Mouse (Mus musculus): Measurements from ENCODE around the gene Fam205c.

The Fam205c gene

DNA sequence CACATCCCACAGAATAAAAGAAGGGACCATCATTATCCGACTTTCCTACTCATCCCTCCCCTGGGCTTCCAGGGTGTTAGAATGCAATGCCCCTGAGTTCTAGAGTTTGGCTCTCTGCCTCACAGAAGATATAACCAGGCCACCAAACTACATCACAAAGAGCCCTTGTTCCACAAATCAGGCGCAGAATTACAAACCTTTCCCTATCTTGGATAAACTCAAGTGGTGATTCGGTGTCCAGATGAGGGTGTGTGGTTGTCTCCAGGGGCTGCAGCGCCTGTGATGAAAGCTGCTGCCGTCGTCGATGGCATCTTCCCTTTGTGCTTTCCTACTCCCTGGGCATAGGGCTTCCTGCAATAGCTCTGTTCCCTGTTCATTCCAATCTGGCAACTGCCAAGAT lies at the start of gene Fam205c:
Gene Fam205c (minus strand): TSS at position 101 of the 400 bp plus-strand sequence.
- no peak for DNase-seq (ENCODE audit: low read depth, low spot score)

GRCm38 (mm10) chr4:42922461-42922860 lies 48.4 kb upstream of the Fam205c start:
- no peak for DNase-seq (ENCODE audit: low read depth, low spot score)

GRCm38 (mm10) chr4:42922056-42922455 lies 48.0 kb upstream of the Fam205c start:
- no peak for DNase-seq (ENCODE audit: low read depth, low spot score)

GRCm38 (mm10) chr4:42921536-42921935 lies 47.5 kb upstream of the Fam205c start:
- no peak for DNase-seq (ENCODE audit: low read depth, low spot score)

- DNase-seq (ENCODE audit: low read depth, low spot score), result no peak
These were observed 46.7 kb upstream of the Fam205c start for GRCm38 (mm10) chr4:42920726-42921125.

DNA sequence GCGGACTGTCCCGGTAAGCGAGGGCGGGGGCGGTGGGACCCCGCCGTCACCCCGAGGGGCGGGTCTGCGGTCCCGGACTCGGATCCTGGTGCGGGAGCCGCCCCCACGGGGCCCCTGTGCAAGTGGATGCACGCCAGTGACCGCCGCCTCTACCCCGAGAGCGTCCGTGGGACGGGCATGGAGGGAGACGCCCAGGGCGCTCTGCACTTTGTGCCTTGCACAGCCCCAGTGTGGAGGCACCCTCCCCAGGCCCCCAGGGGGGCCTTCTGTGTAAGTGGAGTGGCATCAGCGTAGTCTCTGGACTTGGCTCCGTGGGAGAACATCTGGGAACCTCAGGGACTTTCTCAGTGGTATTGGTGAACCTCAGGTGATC lies 43.4 kb upstream of the Fam205c start:
- no peak for DNase-seq (ENCODE audit: low read depth, low spot score)

GRCm38 (mm10) chr4:42916617-42917401 lies 42.8 kb upstream of the Fam205c start, which contains the start of gene Phf24:
Gene Phf24 (plus strand): TSS chr4:42916660.
- no peak for DNase-seq (ENCODE audit: low read depth, low spot score)

DNA sequence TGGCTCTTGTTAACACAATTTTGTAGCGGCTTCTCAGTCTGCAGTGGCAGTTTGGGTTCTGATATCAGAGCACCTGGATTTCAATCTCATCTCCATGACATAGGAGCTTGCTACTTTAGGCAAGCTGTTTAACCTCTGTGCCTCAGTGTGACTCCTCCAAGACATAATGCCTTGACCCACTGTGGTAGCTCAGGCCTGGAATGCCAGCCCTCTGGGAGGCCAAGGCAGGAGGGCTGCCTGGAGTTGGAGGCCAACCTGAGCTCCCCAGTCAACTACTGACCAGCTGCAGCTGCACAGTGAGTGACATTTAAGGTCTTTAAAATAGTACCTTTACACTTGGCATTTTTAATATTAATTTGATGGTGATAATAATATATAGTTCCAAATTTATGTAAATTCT lies 41.9 kb upstream of the Fam205c start:
- DNase-seq (ENCODE audit: low read depth, low spot score), result no peak

- DNase-seq (ENCODE audit: low read depth, low spot score), result no peak
These were observed 41.3 kb upstream of the Fam205c start for GRCm38 (mm10) chr4:42915311-42915710.

DNA sequence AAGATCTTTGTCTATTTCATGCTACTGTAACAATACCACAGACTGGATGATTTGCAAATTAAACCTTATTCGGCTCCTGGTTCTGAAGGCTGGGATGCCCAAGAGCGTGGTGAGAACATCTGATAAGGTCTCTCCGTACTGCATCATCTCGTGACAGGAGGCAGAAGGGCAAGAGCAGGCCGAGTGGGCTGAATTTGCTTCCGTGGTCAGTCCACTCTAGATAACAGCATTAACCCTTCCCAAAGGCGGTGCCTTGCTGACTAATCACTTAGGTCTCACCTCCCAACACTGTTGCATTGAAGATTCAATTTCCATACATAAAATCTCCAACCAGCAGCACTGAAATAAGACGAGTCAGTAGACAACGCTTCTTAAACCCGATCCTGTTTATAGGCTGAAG lies 39.4 kb upstream of the Fam205c start:
- DNase-seq (ENCODE audit: low read depth, low spot score), result no peak

DNA sequence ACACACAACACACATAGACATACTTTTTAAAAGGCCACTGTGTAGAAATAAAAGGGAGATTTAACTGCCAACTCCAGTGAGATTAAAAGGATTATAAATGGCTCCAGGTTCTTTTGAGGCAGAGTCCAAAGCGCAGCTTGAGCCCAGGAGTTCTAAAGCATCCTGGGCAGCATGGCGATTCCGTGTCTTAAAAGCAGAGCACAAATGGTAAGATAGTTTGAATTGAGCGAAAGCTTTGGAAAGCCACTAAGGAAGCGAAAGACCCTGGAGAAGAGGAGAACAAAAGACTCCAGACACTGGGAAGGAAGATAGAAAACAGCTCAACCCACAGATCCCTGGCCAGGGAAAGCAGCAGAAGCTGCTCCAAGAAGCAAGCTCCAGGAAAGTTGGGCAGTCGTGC lies 30.9 kb upstream of the Fam205c start:
- DNase-seq (ENCODE audit: low read depth, low spot score), result no peak

DNA sequence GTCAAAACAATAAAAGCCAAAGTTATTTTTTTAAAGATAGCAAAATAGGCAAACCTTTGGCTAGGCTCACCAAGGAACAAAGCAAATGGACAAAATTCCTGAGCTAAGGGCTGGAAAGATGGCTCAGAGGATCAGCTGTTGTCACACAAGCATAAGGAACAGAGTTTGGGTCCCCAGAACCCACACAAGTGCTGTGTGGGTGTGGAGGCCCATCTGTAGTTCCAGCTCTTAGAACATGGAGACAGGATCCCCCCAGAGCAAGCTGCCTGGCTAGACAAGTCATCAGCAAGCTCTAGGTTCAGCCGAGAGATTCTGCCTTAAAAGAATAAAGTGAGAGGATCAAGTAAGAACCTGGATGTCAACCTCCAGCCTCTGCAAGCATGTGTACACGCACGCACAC lies 30.5 kb upstream of the Fam205c start:
- no peak for DNase-seq (ENCODE audit: low read depth, low spot score)

DNA sequence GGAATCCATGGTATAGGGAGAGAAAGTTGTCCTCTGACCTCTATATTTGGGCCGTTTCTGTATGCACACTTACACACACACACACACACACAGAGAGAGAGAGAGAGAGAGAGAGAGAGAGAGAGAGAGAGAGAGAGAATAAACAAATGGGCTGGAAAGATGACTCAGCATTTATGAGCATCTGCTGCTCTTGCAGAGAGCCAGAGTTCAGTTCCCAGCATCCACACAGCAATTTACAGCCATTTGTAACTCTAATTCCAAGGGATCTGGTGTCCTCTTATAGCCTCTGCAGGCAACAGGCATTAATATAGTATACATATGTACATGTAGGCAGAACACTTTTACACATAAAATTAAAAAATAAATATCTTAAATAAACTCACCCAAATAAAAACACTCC lies 29.9 kb upstream of the Fam205c start:
- no peak for DNase-seq (ENCODE audit: low read depth, low spot score)

- no peak for DNase-seq (ENCODE audit: low read depth, low spot score)
These were observed 28.7 kb upstream of the Fam205c start for GRCm38 (mm10) chr4:42902730-42903129.

GRCm38 (mm10) chr4:42902174-42902573 lies 28.1 kb upstream of the Fam205c start:
- no peak for DNase-seq (ENCODE audit: low read depth, low spot score)

DNA sequence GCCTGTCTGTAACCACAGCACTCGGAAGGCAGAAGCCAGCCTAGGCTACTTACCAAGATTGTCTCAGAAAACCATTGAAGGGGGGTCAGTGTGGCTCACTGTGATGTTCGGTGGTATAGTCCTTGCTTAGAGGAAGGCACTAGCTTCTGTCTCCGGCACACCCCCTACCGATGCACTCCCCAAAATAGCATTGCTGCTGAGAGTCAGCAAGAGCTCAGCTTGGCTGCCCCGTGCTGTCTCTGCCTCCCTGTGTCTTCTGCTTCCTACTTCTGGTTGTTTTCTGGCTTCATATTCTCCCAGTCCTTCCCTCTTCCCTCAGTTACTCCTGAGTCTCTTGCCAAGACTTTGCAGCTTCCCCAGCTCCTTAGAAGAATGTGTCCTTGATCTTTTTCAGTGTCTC lies 26.8 kb upstream of the Fam205c start:
- DNase-seq (ENCODE audit: low read depth, low spot score), result no peak

- no peak for DNase-seq (ENCODE audit: low read depth, low spot score)
These were observed 24.9 kb upstream of the Fam205c start for GRCm38 (mm10) chr4:42898914-42899313.

DNA sequence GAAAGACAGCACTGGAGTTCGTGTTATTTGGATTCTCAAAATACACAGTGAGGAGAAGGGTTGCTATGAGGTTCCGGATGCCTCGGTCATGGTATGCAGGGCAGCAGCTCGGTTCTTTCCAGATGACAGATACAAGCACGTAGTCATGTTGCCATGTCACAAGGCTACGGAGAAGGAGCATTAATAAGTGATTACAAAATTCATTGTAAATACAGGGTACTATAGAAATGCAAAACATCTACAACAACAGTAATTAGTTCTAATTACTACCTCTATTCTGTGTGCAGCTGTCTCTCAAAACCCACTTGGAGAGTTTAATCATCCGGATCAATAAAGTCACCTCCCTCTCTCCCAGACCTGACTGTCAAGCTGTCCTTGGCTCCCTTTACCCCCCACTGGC lies 21.1 kb upstream of the Fam205c start:
- no peak for DNase-seq (ENCODE audit: low read depth, low spot score)

DNA sequence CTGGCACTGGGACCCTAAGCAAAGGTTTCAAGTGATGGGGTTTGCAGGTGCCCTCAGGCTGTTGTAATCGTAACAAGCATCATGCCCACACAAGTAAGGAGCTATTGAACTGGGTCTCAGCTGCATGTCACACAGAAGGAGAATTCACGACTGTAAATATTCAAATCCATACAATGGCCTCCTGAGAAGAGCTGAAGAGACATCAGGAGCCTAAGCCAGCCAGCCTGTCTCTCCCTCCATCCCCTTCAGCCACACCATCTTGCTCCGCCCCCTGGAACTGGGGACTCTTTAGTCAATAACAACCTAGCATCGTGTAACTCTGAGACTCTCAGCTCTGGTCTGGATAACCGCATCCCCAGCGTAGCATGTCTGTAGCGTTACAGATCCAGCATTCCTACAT lies 17.1 kb upstream of the Fam205c start:
- no peak for DNase-seq (ENCODE audit: low read depth, low spot score)

DNA sequence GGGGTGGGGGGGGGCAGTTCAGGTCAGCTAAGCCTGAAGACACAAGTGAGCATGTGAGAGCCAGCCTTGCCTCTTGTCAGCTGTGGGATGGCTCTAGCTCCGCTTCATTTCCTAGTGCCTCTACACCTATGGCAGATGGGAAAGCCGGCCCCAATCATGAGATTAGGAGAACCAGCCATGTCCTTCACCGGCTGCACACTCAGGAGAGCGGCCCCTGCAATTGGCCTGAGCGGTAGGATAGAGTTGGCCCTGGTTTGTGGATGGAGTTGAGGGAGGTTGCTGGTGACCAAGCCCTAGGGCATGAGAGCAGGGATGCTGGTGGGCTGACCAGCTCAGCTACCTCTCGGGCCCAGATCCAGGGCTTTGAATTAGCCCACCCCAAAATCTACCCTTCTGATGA lies 14.8 kb upstream of the Fam205c start:
- DNase-seq (ENCODE audit: low read depth, low spot score), result no peak

- DNase-seq (ENCODE audit: low read depth, low spot score), result no peak
These were observed 12.9 kb upstream of the Fam205c start for GRCm38 (mm10) chr4:42886926-42887325.

DNA sequence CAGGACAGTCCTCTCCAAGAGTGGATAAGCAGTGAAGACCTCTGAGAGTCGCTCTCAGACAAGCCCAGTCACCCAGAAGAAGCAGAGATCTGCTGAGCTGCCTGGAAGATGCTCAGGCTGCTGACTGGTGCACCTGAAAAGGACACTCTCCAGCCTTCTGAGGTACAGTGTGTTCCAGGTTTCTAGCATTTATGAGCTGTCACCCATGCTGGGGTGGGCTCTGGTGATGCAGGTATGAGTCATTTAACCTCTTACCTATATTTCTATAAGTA lies 6.6 kb upstream of the Fam205c start:
- DNase-seq (ENCODE audit: low read depth, low spot score), result no peak

GRCm38 (mm10) chr4:42879829-42880676 lies 6.0 kb upstream of the Fam205c start:
- no peak for DNase-seq (ENCODE audit: low read depth, low spot score)

Data from retina, adult 2 months (tissue).